Mouse (Mus musculus) hindbrain, embryonic 14.5 days (tissue): ENCODE results near the gene Fem1b. TPM values are rescaled to one million over a fixed set of nuclear protein-coding genes. Genes with fewer than 3 reads are reported as not detected.
"Not testable (repeated sequence)": the region's sequence is repeated elsewhere in the genome, so short reads cannot be mapped to it uniquely, and the experiment has no call there.

Source experiments
- ATAC-seq: fragments of 200-750 bp; cut with Nextera tagmentation; 2 replicates; pipeline ENCODE4 v1.8.0; 2017; ENCODE audit warnings: moderate number of reproducible peaks, mild to moderate bottlenecking, moderate TSS enrichment, moderate library complexity; ENCODE audit not compliant: low FRiP score
- DNase-seq: peaks from one replicate; pipeline ENCODE4 v3.0.0-alpha.2; 2015; ENCODE audit warnings: low spot score
- H3K27ac ChIP-seq: fragments of 300-500 bp; sonication (generic); 2 replicates; pipeline ENCODE4 v1.5.1; 2014; ENCODE audit warnings: mild to moderate bottlenecking, moderate library complexity
- H3K27me3 ChIP-seq: fragments of 300-500 bp; sonication (generic); 2 replicates; pipeline ENCODE4 v1.6.1; 2014; ENCODE audit warnings: mild to moderate bottlenecking, low read length, mixed read lengths; ENCODE audit not compliant: control insufficient read depth, insufficient read depth
- H3K36me3 ChIP-seq: fragments of 300-500 bp; sonication (generic); replicated peaks from 2 replicates; pipeline ENCODE4 v1.6.1; 2014; ENCODE audit not compliant: control insufficient read depth, insufficient read depth
- H3K4me1 ChIP-seq: fragments of 300-500 bp; sonication (generic); replicated peaks from 2 replicates; pipeline ENCODE4 v1.6.1; 2014; ENCODE audit warnings: antibody characterized with exemption, low read length, mixed read lengths; ENCODE audit not compliant: control insufficient read depth, insufficient read depth
- H3K4me2 ChIP-seq: fragments of 300-500 bp; sonication (generic); replicated peaks from 2 replicates; pipeline ENCODE4 v1.6.1; 2014; ENCODE audit warnings: mild to moderate bottlenecking, moderate library complexity
- H3K4me3 ChIP-seq: fragments of 300-500 bp; sonication (generic); replicated peaks from 2 replicates; pipeline ENCODE4 v1.5.1; 2014; ENCODE audit warnings: mild to moderate bottlenecking, low read length
- H3K9ac ChIP-seq: fragments of 300-500 bp; sonication (generic); 2 replicates; pipeline ENCODE4 v1.6.1; 2014
- H3K9me3 ChIP-seq: fragments of 300-500 bp; sonication (generic); 2 replicates; pipeline ENCODE4 v1.6.1; 2016; ENCODE audit warnings: low read length; ENCODE audit not compliant: control insufficient read depth
- WGBS: fragments of 180-500 bp; shearing (Covaris S2); extraction: QIAGEN DNeasy Blood & Tissue Kit; methylation state at CpG from one replicate; pipeline ENCODE4 v1.1.7; 2014; 5-methylcytosine and 5-hydroxymethylcytosine counted together
- polyA plus RNA-seq: library from polyadenylated mRNA; unstranded; fragments of >200 nt; fragmentation: Nextera tagmentation; extraction: Ambion mirVana; gene quantifications from 2 replicates; pipeline ENCODE4 v1.2.1, GENCODE M21; 2014

The Fem1b gene
- polyA plus RNA-seq: 86.6 and 101 TPM in 2 replicates

GRCm38 (mm10) chr9:62811516-62812121 lies at the start of gene Fem1b:
Gene Fem1b, minus strand, starts transcription at chr9:62811934.
- ATAC-seq (peak; percentile 92), DNase-seq (peak; percentile 94)
- Histone ChIP-seq H3K4me2 (peak within 1 kb of the TSS; percentile 81), H3K36me3 (no peaks in the 10 kb centered on the region), H3K9ac (peak within 1 kb of the TSS; percentile 91), H3K4me3 (peak within 1 kb of the TSS; percentile 87), H3K27me3 (no peaks in the 10 kb centered on the region), H3K9me3 (no peaks in the 10 kb centered on the region), H3K4me1 (peaks cover 34% of the 10 kb centered on the region), H3K27ac (peak within 1 kb of the TSS; percentile 98)
- WGBS: under 1% methylated on average over 53 of the region's 68 CpGs

DNA sequence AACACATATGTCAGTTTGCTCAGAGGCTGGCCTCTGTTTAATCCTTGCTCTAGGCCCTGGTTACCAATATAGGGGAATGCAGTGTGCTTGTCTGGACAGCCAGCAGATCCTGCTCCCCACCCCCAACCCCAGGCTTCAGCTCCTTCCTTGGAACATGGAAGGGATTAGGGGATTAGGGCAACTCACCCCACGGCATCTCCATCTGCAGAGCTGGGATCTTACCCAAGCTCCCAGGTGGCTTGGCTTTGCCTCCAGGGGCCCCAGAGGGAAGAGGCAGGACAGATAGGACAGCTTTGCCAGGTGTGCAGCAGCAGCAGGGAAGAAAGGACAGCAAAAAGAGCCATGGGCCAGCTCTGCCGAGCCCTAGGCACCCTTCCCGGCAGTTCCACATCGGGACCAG lies 49.1 kb upstream of the Fem1b start:
- H3K9me3 ChIP-seq: no peaks in the 10 kb centered on the region
- DNase-seq: no peak

DNA sequence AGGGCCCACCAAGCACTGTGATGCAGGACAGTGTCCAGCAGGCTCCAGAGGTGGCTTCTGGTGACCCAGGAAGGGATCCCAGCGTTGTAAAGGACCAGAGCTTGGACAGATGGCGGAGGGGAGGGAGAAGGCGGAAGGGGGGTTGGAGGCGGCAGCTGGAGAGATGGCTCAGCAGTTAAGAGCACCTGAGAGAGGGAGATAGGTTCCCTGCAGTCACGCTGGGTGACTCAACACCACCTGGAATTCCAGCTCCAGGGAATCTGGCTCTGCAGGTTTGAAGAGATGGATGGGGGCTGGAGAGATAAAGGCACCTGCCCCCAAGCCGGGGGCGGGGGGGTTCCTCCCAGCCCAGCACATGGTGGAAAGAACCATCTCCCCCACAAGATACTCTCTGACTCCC lies 48.4 kb upstream of the Fem1b start:
- WGBS: 63% methylated on average over 6 of the region's 7 CpGs
- H3K4me3 ChIP-seq, H3K4me2 ChIP-seq, H3K27me3 ChIP-seq, H3K9ac ChIP-seq, H3K36me3 ChIP-seq, DNase-seq, ATAC-seq, H3K9me3 ChIP-seq, H3K4me1 ChIP-seq, H3K27ac ChIP-seq: not testable (repeated sequence)

More for the DNA sequence above, 49.1 kb upstream of the Fem1b start:
- Histone ChIP-seq H3K27ac (no peak overlapping the region), H3K9ac (no peak overlapping the region), H3K4me3 (no peak overlapping the region), H3K4me2 (no peak overlapping the region), H3K27me3 (no peaks in the 10 kb centered on the region), H3K36me3 (no peaks in the 10 kb centered on the region), H3K4me1 (peaks cover 9% of the 10 kb centered on the region; the same call in 1 of the 2 replicates)
- no peak for ATAC-seq
- 77% methylated on average over 4 of the region's 4 CpGs for WGBS

DNA sequence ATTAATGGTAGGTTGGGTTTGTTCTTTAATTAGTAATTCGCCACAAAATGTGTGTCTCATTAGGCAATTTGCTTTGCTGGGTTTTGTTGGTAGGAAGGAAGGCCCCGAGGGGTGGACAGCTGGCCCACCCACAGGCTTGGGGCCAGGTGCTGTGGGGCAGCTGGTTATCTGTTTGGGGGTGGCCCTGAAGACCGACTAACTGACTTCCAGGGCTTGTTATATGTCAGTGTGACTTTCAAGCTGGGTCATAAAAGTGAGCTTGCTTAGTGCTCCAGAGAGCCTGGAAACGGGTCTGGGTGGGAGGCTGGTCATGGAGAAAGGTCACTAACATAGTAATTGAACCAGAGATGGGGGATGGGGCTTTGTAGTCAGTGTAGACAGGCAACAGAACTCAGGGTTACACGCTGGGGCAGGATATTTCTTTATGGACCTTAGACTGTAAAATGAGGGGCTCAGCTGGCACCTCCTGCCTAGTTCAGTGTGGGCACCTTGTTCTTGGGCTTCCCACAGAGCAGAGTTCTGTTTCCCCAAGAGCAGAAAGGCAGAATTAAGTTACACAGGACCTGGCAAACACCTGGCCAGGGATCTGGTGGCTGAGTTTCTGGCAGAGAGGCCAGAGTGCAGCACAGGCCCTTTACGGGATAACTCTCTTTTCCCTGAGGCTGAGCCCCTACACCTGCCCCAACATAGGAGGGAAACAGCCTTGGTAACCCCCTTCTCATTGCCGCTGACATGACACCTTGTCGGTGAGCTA lies 46.7 kb upstream of the Fem1b start:
- no peaks in the 10 kb centered on the region for H3K9me3 ChIP-seq
- WGBS: 52% methylated on average over 8 of the region's 8 CpGs
- no peaks in the 10 kb centered on the region for H3K27me3 ChIP-seq
- H3K36me3 ChIP-seq: no peaks in the 10 kb centered on the region
- peak overlapping the region; percentile 15; the same call in 1 of the 2 replicates for H3K4me2 ChIP-seq
- peaks cover 9% of the 10 kb centered on the region; the same call in 1 of the 2 replicates for H3K4me1 ChIP-seq
- ATAC-seq: no peak
- H3K27ac ChIP-seq: no peak overlapping the region; the same call in 1 of the 2 replicates
- no peak for DNase-seq
- H3K4me3 ChIP-seq: no peak overlapping the region
- no peak overlapping the region for H3K9ac ChIP-seq

DNA sequence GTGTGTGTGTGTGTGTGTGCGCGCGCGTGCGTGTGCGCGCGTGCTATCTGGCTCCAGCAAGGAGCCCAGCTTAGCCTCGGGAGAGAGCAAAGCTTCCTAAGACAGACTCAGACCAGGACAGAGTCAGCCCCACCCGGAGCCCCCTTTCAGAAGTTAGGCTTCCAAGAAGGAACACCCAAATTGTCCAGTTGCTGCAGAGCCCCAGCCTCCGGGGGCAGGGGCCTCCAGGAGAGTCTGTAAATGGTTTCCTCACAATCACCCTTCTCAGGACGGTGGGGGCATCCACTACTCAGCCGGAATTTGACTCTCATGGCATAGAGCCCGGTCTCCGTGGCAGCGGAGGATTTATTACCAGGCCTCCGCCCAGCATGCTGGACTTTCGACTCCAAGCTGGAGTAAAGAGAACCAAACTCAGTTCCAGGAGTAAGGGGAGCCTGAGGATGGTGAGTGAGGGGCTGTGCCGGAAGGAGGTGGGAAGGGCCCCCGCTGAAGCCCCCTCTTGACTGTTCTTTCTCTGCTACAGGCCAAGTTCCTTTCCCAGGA lies 46.1 kb upstream of the Fem1b start, which contains the start of gene Calml4:
Calml4 (plus strand) TSS at position 362 of the 543 bp plus-strand sequence.
- H3K9me3 ChIP-seq: no peaks in the 10 kb centered on the region
- peak; percentile 62; the same call in 1 of the 2 replicates for ATAC-seq
- H3K4me1 ChIP-seq: peaks cover 9% of the 10 kb centered on the region; the same call in 1 of the 2 replicates
- no peak within 1 kb of the TSS; the same call in 1 of the 2 replicates for H3K27ac ChIP-seq
- H3K4me2 ChIP-seq: peak within 1 kb of the TSS; percentile 15; the same call in 1 of the 2 replicates
- DNase-seq: peak; percentile 64
- WGBS: 52% methylated on average over 20 of the region's 20 CpGs
- no peaks in the 10 kb centered on the region for H3K27me3 ChIP-seq
- H3K36me3 ChIP-seq: no peaks in the 10 kb centered on the region
- H3K9ac ChIP-seq: no peak within 1 kb of the TSS
- H3K4me3 ChIP-seq: no peak within 1 kb of the TSS

GRCm38 (mm10) chr9:62857216-62857615 lies 45.5 kb upstream of the Fem1b start:
- Histone ChIP-seq H3K36me3 (no peaks in the 10 kb centered on the region), H3K4me2 (no peak overlapping the region), H3K9me3 (no peaks in the 10 kb centered on the region), H3K27me3 (no peaks in the 10 kb centered on the region), H3K4me3 (no peak overlapping the region), H3K4me1 (peaks cover 9% of the 10 kb centered on the region; the same call in 1 of the 2 replicates), H3K9ac (no peak overlapping the region), H3K27ac (no peak overlapping the region)
- DNase-seq (no peak), ATAC-seq (no peak)
- WGBS: 80% methylated on average over 9 of the region's 9 CpGs

DNA sequence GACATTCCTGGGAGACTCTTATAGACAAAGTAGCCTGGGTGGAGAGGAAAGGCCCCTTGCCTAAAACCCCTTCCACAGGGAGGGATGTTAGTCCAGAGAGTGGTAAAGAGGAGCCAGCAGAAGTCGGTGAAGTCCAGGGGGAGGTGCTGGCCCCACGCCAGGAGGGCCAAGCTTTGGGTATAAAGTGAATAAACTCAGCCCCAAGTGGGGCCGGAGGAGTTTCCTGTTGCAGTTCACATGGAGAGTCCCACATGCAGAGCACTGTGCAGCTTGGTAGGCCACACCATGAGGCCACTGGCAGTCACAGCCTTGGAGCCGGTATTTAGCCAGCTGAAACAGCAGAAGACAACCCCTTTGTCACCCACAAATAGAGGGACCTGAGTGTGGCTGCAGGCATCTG lies 42.7 kb upstream of the Fem1b start:
- Histone ChIP-seq H3K27me3 (no peaks in the 10 kb centered on the region), H3K4me2 (no peak overlapping the region), H3K9me3 (no peaks in the 10 kb centered on the region), H3K4me1 (peaks cover 9% of the 10 kb centered on the region; the same call in 1 of the 2 replicates), H3K36me3 (no peaks in the 10 kb centered on the region), H3K4me3 (no peak overlapping the region), H3K9ac (no peak overlapping the region), H3K27ac (no peak overlapping the region)
- no peak for ATAC-seq
- WGBS: 56% methylated on average over 4 of the region's 4 CpGs
- no peak for DNase-seq

GRCm38 (mm10) chr9:62851571-62851970 lies 39.8 kb upstream of the Fem1b start:
- Histone ChIP-seq H3K9ac (no peak overlapping the region), H3K9me3 (no peaks in the 10 kb centered on the region), H3K36me3 (no peaks in the 10 kb centered on the region), H3K27ac (no peak overlapping the region), H3K27me3 (no peaks in the 10 kb centered on the region), H3K4me3 (no peak overlapping the region), H3K4me1 (no peaks in the 10 kb centered on the region), H3K4me2 (no peak overlapping the region)
- DNase-seq (no peak), ATAC-seq (no peak)
- WGBS: 55% methylated on average over 2 of the region's 2 CpGs

GRCm38 (mm10) chr9:62848641-62849040 lies 36.9 kb upstream of the Fem1b start:
- no peak for DNase-seq
- H3K9me3 ChIP-seq: no peaks in the 10 kb centered on the region
- 78% methylated on average over 3 of the region's 3 CpGs for WGBS

More at GRCm38 (mm10) chr9:62848641-62849040, 36.9 kb upstream of the Fem1b start:
- Histone ChIP-seq H3K27ac (no peak overlapping the region), H3K4me2 (no peak overlapping the region), H3K9ac (no peak overlapping the region), H3K4me3 (no peak overlapping the region), H3K36me3 (no peaks in the 10 kb centered on the region), H3K27me3 (no peaks in the 10 kb centered on the region), H3K4me1 (no peaks in the 10 kb centered on the region)
- no peak for ATAC-seq
